Mouse (Mus musculus): ENCODE results near the gene Tbc1d10a. TPM values are rescaled to one million over a fixed set of nuclear protein-coding genes. Genes with fewer than 3 reads are reported as not detected.
"Not testable (repeated sequence)": the region's sequence is repeated elsewhere in the genome, so short reads cannot be mapped to it uniquely, and the experiment has no call there.

The Tbc1d10a gene
- total RNA-seq, 2 experiments from 2014 or later, result 34.5 to 35.6 TPM

DNA sequence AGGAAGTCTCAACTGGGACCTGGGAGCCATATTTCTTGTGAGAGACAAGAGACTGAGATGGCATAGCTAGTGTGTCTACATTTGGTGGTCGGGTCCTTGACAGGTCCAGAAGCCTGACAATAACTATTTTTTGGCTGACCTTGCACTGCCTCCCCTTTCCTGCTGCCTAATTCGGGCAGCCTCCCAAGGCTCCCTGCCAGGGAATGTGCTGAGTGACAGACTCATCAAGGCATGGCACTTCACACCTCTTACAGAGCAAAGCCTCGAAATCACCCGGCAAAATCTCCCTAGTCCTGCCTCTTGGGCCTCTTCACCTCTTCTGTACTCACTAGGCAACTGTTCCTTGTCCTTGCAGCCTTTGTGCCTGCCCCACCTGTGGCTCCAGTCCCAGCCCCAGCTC, 8.9 kb upstream of the Tbc1d10a start:
- intact Hi-C loops (cut with DNase I), result no loop called here

DNA sequence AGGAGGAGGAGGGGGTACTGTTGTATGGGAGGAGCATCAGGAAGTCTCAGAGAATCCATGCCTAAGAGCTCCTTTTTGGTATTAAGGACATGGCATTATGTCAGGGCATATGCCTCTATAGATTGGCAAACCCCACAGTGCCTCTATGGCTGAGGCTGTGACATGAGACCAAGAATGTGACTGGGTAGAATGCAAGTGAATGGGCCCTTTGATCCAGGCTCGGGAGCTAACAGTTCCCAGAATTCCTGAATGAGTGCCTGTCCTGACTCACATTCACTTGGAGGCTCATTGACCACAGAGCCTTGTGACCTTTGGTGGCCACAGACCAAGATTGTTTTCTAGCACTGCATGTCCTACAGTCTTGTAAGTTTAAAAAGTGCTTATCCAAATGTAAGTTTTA, 4.5 kb upstream of the Tbc1d10a start:
- intact Hi-C loops (cut with DNase I), result no loop called here

More for the DNA sequence above, 8.9 kb upstream of the Tbc1d10a start:
- no peak for DNase-seq (ENCODE audit: low spot score in 2 of 2)

GRCm38 (mm10) chr11:4183511-4183910, 3.1 kb upstream of the Tbc1d10a start:
- intact Hi-C loops (cut with DNase I), result no loop called here
- no peak for DNase-seq (ENCODE audit: low spot score in 2 of 2)

More for the DNA sequence above, 4.5 kb upstream of the Tbc1d10a start:
- no peak for DNase-seq (ENCODE audit: low spot score in 2 of 2)

GRCm38 (mm10) chr11:4184251-4184952, 2.2 kb upstream of the Tbc1d10a start:
- DNase-seq (ENCODE audit: low spot score in 2 of 2), result no peak
- intact Hi-C loops (cut with DNase I), result no loop called here

DNA sequence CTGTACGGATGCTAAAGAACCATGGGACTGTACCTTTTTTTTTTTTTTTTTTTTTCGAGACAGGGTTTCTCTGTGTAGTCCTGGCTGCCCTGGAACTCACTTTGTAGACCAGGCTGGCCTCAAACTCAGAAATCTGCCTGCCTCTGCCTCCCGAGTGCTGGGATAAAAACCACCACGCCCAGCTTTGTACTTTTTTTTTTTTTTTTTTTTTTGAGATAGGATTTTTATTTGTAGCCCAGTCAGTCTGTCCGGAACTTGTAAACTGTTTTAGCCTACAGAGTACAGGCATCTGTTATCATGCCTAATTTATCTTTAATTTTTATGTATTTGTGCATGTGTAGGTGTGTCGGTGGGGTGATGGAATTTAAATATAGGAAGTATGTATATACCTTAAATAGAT, 1.1 kb upstream of the Tbc1d10a start:
- intact Hi-C loops (cut with DNase I), result not testable (repeated sequence)

GRCm38 (mm10) chr11:4187318-4187700, 720 bp downstream of the Tbc1d10a start:
- intact Hi-C loops (cut with DNase I), result loop anchor here (2.0 kb wide), 1 partner anchor 31 kb away; the partner anchor contains the start of gene Castor1
- no peak for DNase-seq (ENCODE audit: low spot score in 2 of 2)

More for the DNA sequence above, 1.1 kb upstream of the Tbc1d10a start:
- DNase-seq (ENCODE audit: low spot score in 2 of 2), result not testable (repeated sequence)

GRCm38 (mm10) chr11:4189182-4189581, 2.6 kb downstream of the Tbc1d10a start:
- intact Hi-C loops (cut with DNase I), result no loop called here
- DNase-seq (ENCODE audit: low spot score in 2 of 2), result no peak

DNA sequence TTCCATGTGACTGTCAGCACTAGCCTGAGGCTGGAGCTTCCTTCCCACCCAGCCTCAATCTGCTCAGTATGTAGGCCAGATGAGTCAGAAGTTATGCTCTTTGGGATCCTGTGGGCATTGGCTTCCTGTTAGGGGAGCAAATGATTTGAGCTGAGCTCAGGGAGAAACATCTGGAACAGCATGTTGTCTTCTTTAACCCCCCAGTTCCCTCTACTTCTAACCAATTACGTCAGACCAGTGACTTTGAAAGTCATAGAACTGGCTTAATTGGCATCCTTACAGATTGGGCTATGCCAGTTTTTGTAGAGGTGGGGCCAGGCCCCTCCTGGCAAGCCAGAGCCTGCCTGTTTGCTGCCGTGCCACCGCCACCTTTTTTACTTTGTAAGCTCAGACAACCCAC, 4.1 kb downstream of the Tbc1d10a start:
- intact Hi-C loops (cut with DNase I), result no loop called here
- DNase-seq (ENCODE audit: low spot score in 2 of 2), result peak in 1 of 2 experiments; percentile 34

DNA sequence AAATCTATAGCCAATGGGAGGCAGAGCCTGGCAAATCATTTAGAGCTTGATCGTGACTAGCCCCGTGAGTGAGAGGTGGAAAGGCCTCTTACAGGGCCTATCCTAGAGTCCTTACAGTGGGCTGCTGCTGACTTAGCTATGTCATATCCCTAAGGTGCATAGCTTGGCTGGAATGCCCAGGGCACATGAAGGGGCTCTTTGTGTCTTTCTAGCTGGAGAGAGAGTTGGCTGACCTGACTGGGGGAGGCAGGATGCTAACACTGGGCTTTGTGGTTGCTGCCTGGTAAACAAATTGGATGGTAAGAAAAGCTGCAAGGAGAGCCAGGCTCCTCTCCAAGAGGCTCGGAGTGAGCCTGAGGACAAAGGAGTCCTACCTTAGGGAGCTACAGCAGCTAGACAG, 6.2 kb downstream of the Tbc1d10a start:
- intact Hi-C loops (cut with DNase I), result no loop called here
- DNase-seq (ENCODE audit: low spot score in 2 of 2), result no peak

GRCm38 (mm10) chr11:4193420-4193819, 6.8 kb downstream of the Tbc1d10a start:
- intact Hi-C loops (cut with DNase I), result no loop called here

GRCm38 (mm10) chr11:4195597-4196031, 9.0 kb downstream of the Tbc1d10a start:
- no peak for DNase-seq (ENCODE audit: low spot score in 2 of 2)
- intact Hi-C loops (cut with DNase I), result no loop called here

More at GRCm38 (mm10) chr11:4193420-4193819, 6.8 kb downstream of the Tbc1d10a start:
- DNase-seq (ENCODE audit: low spot score in 2 of 2), result no peak

GRCm38 (mm10) chr11:4196636-4197035, 10.0 kb downstream of the Tbc1d10a start:
- intact Hi-C loops (cut with DNase I), result no loop called here
- DNase-seq (ENCODE audit: low spot score in 2 of 2), result no peak

- intact Hi-C loops (cut with DNase I), result no loop called here
- no peak for DNase-seq (ENCODE audit: low spot score in 2 of 2)
Observed at GRCm38 (mm10) chr11:4197691-4198090, 11.1 kb downstream of the Tbc1d10a start.

DNA sequence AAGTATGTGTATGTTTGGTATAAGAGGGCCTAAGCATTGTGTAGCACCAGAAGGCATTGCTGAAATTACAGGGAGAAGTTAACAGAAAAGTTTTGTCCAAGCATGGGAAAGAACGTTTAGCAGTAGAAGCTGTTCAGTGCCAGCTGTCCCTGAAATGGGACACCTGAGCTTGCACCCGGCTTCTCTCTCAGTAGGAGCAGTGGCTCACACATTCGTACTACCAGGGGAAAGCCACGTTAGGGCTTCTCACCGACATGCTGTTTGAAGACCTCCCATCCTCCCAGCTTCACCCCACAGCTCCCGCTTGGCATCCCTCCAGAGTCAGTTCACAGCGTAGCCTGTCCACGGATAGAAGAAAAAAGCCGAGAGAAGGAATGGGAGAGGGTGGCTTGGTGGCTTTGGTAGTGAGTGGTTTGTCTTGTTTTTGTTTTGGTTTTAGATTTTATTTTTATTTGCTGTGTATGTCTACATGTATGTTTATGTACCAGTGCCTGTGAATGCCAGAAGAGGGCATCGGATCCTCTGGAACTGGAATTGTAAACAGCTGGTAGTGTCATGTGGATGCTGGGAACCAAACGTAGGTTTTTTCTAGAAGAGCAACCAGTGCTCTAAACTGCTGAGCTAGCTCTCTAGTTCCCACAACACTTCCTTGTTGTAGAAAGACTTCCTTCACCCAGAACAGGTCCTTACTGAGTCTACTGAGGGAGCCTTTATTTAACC, 15.6 kb downstream of the Tbc1d10a start:
- intact Hi-C loops (cut with DNase I), result no loop called here
- DNase-seq (ENCODE audit: low spot score in 2 of 2), result no peak

DNA sequence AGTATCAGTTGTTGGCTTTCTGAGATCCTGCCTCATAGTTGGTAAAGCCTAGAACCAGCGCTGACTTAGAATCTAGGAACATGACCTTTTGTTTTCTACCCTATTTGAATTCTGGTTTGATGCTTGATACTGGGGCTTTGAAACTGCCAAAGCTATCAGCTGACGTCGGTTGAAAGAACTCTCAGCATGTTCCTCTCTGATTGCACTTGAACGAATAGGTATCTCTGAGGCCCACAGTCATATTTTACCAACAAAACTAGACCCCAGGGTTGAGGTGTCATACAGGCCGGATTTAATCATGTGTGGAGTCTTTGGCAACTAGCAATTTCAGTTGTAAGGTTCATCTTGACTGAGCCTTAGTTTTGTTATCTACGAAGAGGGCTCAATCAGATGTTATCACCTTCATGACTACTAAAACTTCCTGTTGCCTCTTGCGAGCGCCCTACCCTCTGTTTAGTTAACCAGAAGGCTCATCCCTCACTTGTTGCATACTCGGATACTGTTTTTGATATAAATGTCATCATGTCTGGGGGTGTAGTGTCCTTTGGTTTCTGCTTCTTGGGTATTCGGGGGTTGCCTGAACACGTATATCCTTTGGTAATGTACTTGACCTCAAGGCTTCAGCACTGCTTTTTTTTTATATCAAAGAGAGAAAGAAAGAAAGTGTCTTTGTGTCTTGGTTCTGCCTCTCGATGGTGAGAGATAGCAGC, 16.6 kb downstream of the Tbc1d10a start:
- intact Hi-C loops (cut with DNase I), result no loop called here
- no peak for DNase-seq (ENCODE audit: low spot score in 2 of 2)

DNA sequence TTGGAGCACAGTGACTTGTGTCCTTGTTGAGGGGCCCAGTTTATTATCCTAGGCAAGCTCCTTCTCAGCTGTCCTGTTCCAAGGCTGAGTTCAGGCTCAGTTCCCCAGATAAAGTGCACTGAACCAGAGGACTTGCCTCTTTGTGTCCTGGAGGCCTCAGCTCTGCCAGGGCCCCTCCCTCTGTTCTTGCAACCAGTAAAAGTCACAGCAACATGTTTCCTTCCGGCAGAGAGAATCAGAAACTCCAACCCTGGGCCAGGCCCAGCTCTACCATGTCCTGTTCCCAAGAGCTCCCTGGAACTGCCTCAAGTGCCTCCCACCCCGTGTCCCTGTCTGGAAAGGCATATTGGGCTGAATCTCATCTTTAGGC, 17.1 kb downstream of the Tbc1d10a start:
- intact Hi-C loops (cut with DNase I), result no loop called here

DNA sequence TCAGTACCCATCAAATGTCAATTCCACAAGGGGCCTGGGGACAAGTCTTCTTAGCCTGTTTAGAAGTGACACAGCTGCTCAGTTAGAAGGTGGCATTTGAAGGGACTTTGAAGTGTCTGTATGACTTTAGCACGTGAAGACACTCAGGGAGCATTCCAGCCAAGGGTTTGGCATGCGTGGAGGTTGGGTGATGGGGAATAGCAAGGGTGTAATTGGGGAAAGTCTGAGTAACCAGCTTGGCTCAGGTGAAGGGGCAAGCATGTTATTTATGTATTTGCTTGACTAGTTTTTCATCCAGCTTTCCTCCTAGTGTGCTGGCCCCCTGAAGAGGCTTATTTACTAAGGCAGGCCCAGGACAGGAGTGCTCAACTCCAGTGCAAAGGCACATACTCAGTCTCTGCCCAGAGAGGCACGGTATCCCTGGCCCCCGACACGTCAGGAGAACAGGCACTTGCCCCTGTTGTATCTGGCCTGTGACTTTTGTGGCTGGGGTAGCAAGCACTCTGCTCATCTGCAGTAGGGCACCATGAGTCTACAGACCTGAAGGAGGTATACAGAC, 18.6 kb downstream of the Tbc1d10a start:
- intact Hi-C loops (cut with DNase I), result no loop called here
- no peak for DNase-seq (ENCODE audit: low spot score in 2 of 2)

More for the DNA sequence above, 17.1 kb downstream of the Tbc1d10a start:
- DNase-seq (ENCODE audit: low spot score in 2 of 2), result no peak

DNA sequence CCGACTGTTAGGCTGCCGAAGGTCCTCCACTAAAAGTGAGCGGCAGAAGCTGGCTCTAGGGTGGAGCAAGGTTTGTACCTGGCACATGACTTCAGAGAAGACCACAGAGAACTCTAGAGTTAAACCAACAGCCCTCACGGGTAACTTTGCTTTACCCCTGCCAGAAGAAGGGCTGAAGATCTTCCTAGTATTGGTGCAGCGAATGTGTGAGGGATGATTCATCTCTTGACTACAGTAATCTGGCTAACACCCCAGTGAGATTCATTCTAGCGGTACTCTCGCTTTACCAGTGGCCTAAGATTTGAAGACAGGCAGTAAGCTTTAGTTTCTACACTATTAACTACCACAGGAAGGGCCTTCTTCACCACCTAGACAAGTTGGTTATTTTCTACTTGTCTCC, 19.4 kb downstream of the Tbc1d10a start:
- DNase-seq (ENCODE audit: low spot score in 2 of 2), result no peak
- intact Hi-C loops (cut with DNase I), result no loop called here

- intact Hi-C loops (cut with DNase I), result no loop called here
- DNase-seq (ENCODE audit: low spot score in 2 of 2), result no peak
Observed at GRCm38 (mm10) chr11:4206563-4206962, 20.0 kb downstream of the Tbc1d10a start.

- intact Hi-C loops (cut with DNase I), result no loop called here
- DNase-seq (ENCODE audit: low spot score in 2 of 2), result no peak
Observed at GRCm38 (mm10) chr11:4207655-4208054, 21.1 kb downstream of the Tbc1d10a start.
